Mouse (Mus musculus): ENCODE results near the gene Rnf121. TPM values are rescaled to one million over a fixed set of nuclear protein-coding genes. Genes with fewer than 3 reads are reported as not detected.
A peak's percentile ranks its signal among the peaks of the same experiment; 100 is the strongest.

Rnf121 gene
- polyA plus RNA-seq (2012; fragmentation: generic; extraction: Trizol): 48.0 TPM

- H3K27me3 ChIP-seq (ENCODE audit: control insufficient read depth, insufficient read depth, insufficient read length): no peaks in the 10 kb centered on the region
- peak within 1 kb of the TSS; percentile 25 for H3ac ChIP-seq (ENCODE audit: control insufficient read depth, insufficient read length)
- H3K79me2 ChIP-seq (ENCODE audit: control insufficient read depth, insufficient read depth): peaks cover 44% of the 10 kb centered on the region
- TF ChIP-seq TCF12 (IDR thresholded peaks at IDR 0.05; ENCODE audit: insufficient read depth, poor library complexity, severe bottlenecking): peak; percentile 56
- no peak for TF ChIP-seq USF1 (IDR thresholded peaks at IDR 0.05; ENCODE audit: low read depth)
- TF ChIP-seq REST (IDR thresholded peaks at IDR 0.05; ENCODE audit: insufficient read depth, insufficient read length): no peak
- TF ChIP-seq POLR2A (IDR thresholded peaks at IDR 0.05; ENCODE audit: insufficient read length, low read depth): peak; percentile 70
- no peak for TF ChIP-seq CEBPB (IDR thresholded peaks at IDR 0.05; ENCODE audit: insufficient read depth, poor library complexity, severe bottlenecking)
- peak; percentile 3 to 88 (median 68) for TF ChIP-seq MYOG (IDR thresholded peaks at IDR 0.05; ENCODE audit: control insufficient read depth in 1 of 3, insufficient read depth in 1 of 3, insufficient read length in 2 of 3, low read depth in 2 of 3)
- TF ChIP-seq MYOD1 (IDR thresholded peaks at IDR 0.05; ENCODE audit: control insufficient read depth in 1 of 3, insufficient read length in 2 of 3, low read depth in 2 of 3): peak in 2 of 3 experiments; percentile 98
- peak; percentile 56 for TF ChIP-seq E2F4 (IDR thresholded peaks at IDR 0.05; ENCODE audit: insufficient read depth)
- TF ChIP-seq TCF3 (IDR thresholded peaks at IDR 0.05; ENCODE audit: insufficient read length, low read depth): peak; percentile 72
- peak; percentile 58 for TF ChIP-seq POLR2AphosphoS2 (IDR thresholded peaks at IDR 0.05; ENCODE audit: insufficient read length, low read depth)
- peak within 1 kb of the TSS; percentile 81 for H3K4me3 ChIP-seq
- H3K4me2 ChIP-seq (ENCODE audit: low read depth): peak within 1 kb of the TSS; percentile 85
- H3K36me3 ChIP-seq (ENCODE audit: control insufficient read depth, insufficient read depth): peaks cover 6% of the 10 kb centered on the region
Measured at GRCm38 (mm10) chr7:102065046-102065891, at the start of gene Rnf121, which contains the start of the genes Xndc1 and Xntrpc. TSS of gene Rnf121 (minus strand) at chr7:102065469. TSS of gene Xndc1 (plus strand) at chr7:102065511. TSS of gene Xntrpc (plus strand) at chr7:102065713.

GRCm38 (mm10) chr7:102113151-102113729 lies 48.0 kb upstream of the Rnf121 start:
- no peak overlapping the region for H3K4me3 ChIP-seq
- peaks cover 8% of the 10 kb centered on the region for H3K27me3 ChIP-seq (ENCODE audit: control insufficient read depth, insufficient read depth, insufficient read length)
- peak in 1 of 3 experiments; percentile 9 for TF ChIP-seq MYOD1 (IDR thresholded peaks at IDR 0.05; ENCODE audit: control insufficient read depth in 1 of 3, insufficient read length in 2 of 3, low read depth in 2 of 3)
- peak; percentile 72 for TF ChIP-seq POLR2AphosphoS2 (IDR thresholded peaks at IDR 0.05; ENCODE audit: insufficient read length, low read depth)
- TF ChIP-seq MYOG (IDR thresholded peaks at IDR 0.05; ENCODE audit: control insufficient read depth in 1 of 3, insufficient read depth in 1 of 3, insufficient read length in 2 of 3, low read depth in 2 of 3): no peak
- no peaks in the 10 kb centered on the region for H3K79me2 ChIP-seq (ENCODE audit: control insufficient read depth, insufficient read depth)
- no peak overlapping the region for H3ac ChIP-seq (ENCODE audit: control insufficient read depth, insufficient read length)
- H3K36me3 ChIP-seq (ENCODE audit: control insufficient read depth, insufficient read depth): no peaks in the 10 kb centered on the region
- no peak overlapping the region for H3K4me2 ChIP-seq (ENCODE audit: low read depth)

DNA sequence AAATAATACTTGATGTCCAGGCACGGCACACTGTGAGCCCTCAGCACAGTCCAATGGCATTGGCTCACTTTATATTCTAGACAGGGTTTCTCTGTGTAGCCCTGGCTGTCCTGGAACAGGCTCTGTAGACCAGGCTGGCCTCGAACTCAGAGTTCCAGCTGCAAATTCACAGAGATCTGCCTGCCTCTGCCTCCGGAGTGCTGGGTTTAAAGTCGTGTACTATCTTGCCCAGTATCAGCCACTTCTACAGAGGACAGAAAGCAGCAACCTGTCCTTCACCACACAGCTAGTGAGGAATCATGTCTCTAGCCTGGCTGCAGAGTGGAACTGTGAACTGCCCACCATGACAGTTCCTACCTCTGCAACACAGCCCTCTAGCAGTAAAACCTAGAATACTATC lies 44.5 kb upstream of the Rnf121 start:
- Histone ChIP-seq H3K27me3 (ENCODE audit: control insufficient read depth, insufficient read depth, insufficient read length) (peaks cover 15% of the 10 kb centered on the region), H3K36me3 (ENCODE audit: control insufficient read depth, insufficient read depth) (no peaks in the 10 kb centered on the region), H3ac (ENCODE audit: control insufficient read depth, insufficient read length) (no peak overlapping the region), H3K4me3 (no peak overlapping the region), H3K79me2 (ENCODE audit: control insufficient read depth, insufficient read depth) (no peaks in the 10 kb centered on the region), H3K4me2 (ENCODE audit: low read depth) (no peak overlapping the region)
- TF ChIP-seq SRF (IDR thresholded peaks at IDR 0.05; ENCODE audit: control insufficient read depth, insufficient read length, low read depth) (no peak), TCF3 (IDR thresholded peaks at IDR 0.05; ENCODE audit: insufficient read length, low read depth) (no peak), TCF12 (IDR thresholded peaks at IDR 0.05; ENCODE audit: insufficient read depth, poor library complexity, severe bottlenecking) (no peak), REST (IDR thresholded peaks at IDR 0.05; ENCODE audit: insufficient read depth, insufficient read length) (no peak), CEBPB (IDR thresholded peaks at IDR 0.05; ENCODE audit: insufficient read depth, poor library complexity, severe bottlenecking) (no peak), E2F4 (IDR thresholded peaks at IDR 0.05; ENCODE audit: insufficient read depth) (no peak), POLR2A (IDR thresholded peaks at IDR 0.05; ENCODE audit: insufficient read length, low read depth) (no peak), MYOD1 (IDR thresholded peaks at IDR 0.05; ENCODE audit: control insufficient read depth in 1 of 3, insufficient read length in 2 of 3, low read depth in 2 of 3) (no peak)

GRCm38 (mm10) chr7:102109171-102109570 lies 43.9 kb upstream of the Rnf121 start, which contains the start of gene Art5:
TSS of gene Art5 (minus strand) at chr7:102109489.
- TF ChIP-seq TCF3 (IDR thresholded peaks at IDR 0.05; ENCODE audit: insufficient read length, low read depth) (no peak), TCF12 (IDR thresholded peaks at IDR 0.05; ENCODE audit: insufficient read depth, poor library complexity, severe bottlenecking) (no peak), USF1 (IDR thresholded peaks at IDR 0.05; ENCODE audit: low read depth) (no peak), MAX (IDR thresholded peaks at IDR 0.05; ENCODE audit: low read depth) (no peak), E2F4 (IDR thresholded peaks at IDR 0.05; ENCODE audit: insufficient read depth) (no peak), POLR2AphosphoS2 (IDR thresholded peaks at IDR 0.05; ENCODE audit: insufficient read length, low read depth) (no peak), CEBPB (IDR thresholded peaks at IDR 0.05; ENCODE audit: insufficient read depth, poor library complexity, severe bottlenecking) (no peak), MYOG (IDR thresholded peaks at IDR 0.05; ENCODE audit: control insufficient read depth in 1 of 3, insufficient read depth in 1 of 3, insufficient read length in 2 of 3, low read depth in 2 of 3) (no peak), MYOD1 (IDR thresholded peaks at IDR 0.05; ENCODE audit: control insufficient read depth in 1 of 3, insufficient read length in 2 of 3, low read depth in 2 of 3) (no peak), POLR2A (IDR thresholded peaks at IDR 0.05; ENCODE audit: insufficient read length, low read depth) (no peak), SRF (IDR thresholded peaks at IDR 0.05; ENCODE audit: control insufficient read depth, insufficient read length, low read depth) (no peak), REST (IDR thresholded peaks at IDR 0.05; ENCODE audit: insufficient read depth, insufficient read length) (no peak)
- H3K4me2 ChIP-seq (ENCODE audit: low read depth): no peak within 1 kb of the TSS
- no peak within 1 kb of the TSS for H3K4me3 ChIP-seq

More at GRCm38 (mm10) chr7:102109171-102109570, 43.9 kb upstream of the Rnf121 start, which contains the start of gene Art5:
- no peaks in the 10 kb centered on the region for H3K36me3 ChIP-seq (ENCODE audit: control insufficient read depth, insufficient read depth)
- no peak within 1 kb of the TSS for H3ac ChIP-seq (ENCODE audit: control insufficient read depth, insufficient read length)
- H3K27me3 ChIP-seq (ENCODE audit: control insufficient read depth, insufficient read depth, insufficient read length): peaks cover 19% of the 10 kb centered on the region
- H3K79me2 ChIP-seq (ENCODE audit: control insufficient read depth, insufficient read depth): no peaks in the 10 kb centered on the region

All from myocyte (in vitro differentiated cells).